Mouse (Mus musculus) forebrain, embryonic 10.5 days (tissue): ENCODE measurements around the gene Rps16. TPM values are rescaled to one million over a fixed set of nuclear protein-coding genes. Genes with fewer than 3 reads are reported as not detected.
"Not testable (repeated sequence)": the region's sequence is repeated elsewhere in the genome, so short reads cannot be mapped to it uniquely, and the experiment has no call there.

Experiments used
- DNase-seq: peaks from one replicate; pipeline ENCODE4 v3.0.0-alpha.2; 2017; ENCODE audit warnings: low spot score; ENCODE audit errors: extremely low spot score
- H3K27ac ChIP-seq: fragments of 300-500 bp; sonication (generic); 2 replicates; pipeline ENCODE4 v1.5.1; 2016; ENCODE audit warnings: mild to moderate bottlenecking
- H3K27me3 ChIP-seq: fragments of 300-500 bp; sonication (generic); 2 replicates; pipeline ENCODE4 v1.6.1; 2016; ENCODE audit warnings: mild to moderate bottlenecking; ENCODE audit not compliant: poor library complexity, severe bottlenecking
- H3K36me3 ChIP-seq: fragments of 300-500 bp; sonication (generic); replicated peaks from 2 replicates; pipeline ENCODE4 v1.6.1; 2016; ENCODE audit warnings: mild to moderate bottlenecking, moderate library complexity
- H3K4me1 ChIP-seq: fragments of 300-500 bp; sonication (generic); 2 replicates; pipeline ENCODE4 v1.6.1; 2016
- H3K4me3 ChIP-seq: fragments of 300-500 bp; sonication (generic); 2 replicates; pipeline ENCODE4 v1.5.1; 2016; ENCODE audit warnings: mild to moderate bottlenecking, moderate library complexity
- H3K9me3 ChIP-seq: fragments of 300-500 bp; sonication (generic); 2 replicates; pipeline ENCODE4 v1.6.1; 2016; ENCODE audit warnings: mild to moderate bottlenecking, moderate library complexity
- WGBS: fragments of 180-500 bp; shearing (Covaris S2); methylation state at CpG from one replicate; pipeline ENCODE4 v1.1.7; 2016; 5-methylcytosine and 5-hydroxymethylcytosine counted together
- polyA plus RNA-seq: library from polyadenylated mRNA; unstranded; fragments of >200 nt; fragmentation: Nextera tagmentation; extraction: Ambion mirVana; gene quantifications from 2 replicates; pipeline ENCODE4 v1.2.1, GENCODE M21; 2016

Rps16 gene
- polyA plus RNA-seq, 1 experiment from 2014 or later: 939 TPM

DNA sequence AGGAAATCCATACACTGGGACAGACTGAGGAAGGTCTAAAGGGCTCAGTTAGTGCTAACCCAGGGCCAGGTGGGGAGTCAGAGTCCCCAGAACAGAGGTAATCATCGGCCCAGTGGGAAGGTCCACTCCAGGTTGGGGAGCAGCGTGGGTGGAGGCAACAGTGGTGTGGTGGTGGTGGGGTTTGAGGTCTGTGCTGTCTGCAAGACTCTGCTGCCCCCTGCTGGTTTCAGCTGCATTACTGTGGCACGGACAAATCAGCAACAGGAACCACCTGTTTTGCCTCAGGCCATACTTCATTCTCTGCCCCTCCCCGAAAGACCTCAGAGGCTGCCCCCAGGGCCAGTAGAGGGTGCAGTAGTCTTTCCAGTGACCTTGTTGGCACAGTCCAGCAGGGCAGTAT lies 36.0 kb downstream of the Rps16 start:
- Histone ChIP-seq H3K36me3 (peaks cover 60% of the 10 kb centered on the region), H3K27ac (peak overlapping the region; percentile 48; the same call in 1 of the 2 replicates), H3K4me3 (peak overlapping the region; percentile 12; the same call in 1 of the 2 replicates), H3K4me1 (peaks cover 34% of the 10 kb centered on the region), H3K27me3 (no peaks in the 10 kb centered on the region), H3K9me3 (no peaks in the 10 kb centered on the region)
- WGBS: 38% methylated on average over 4 of the region's 4 CpGs
- DNase-seq: peak; percentile 84

DNA sequence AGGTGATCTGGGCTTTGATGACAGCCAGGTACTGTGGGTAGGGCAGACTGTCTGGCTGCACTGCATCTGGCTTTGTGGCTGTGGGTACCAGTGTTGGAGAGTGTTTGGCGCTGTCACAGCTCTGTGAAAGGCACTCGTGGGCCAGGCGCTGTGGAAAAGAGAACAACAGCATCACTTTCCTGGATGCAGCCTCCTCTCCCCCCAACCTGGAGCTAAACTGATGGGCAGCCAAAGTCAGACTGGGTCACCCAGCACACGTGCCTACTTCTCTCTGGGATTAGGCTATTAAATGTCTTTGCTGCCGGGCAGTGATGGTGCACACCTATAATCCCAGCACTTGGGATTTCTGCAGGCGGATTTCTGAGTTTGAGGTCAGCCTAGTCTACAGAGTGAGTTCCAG lies 36.4 kb downstream of the Rps16 start:
- not testable (repeated sequence) for DNase-seq, H3K4me3 ChIP-seq, H3K27ac ChIP-seq, H3K9me3 ChIP-seq, H3K27me3 ChIP-seq
- WGBS: 85% methylated on average over 6 of the region's 6 CpGs
- H3K4me1 ChIP-seq: peaks cover 34% of the 10 kb centered on the region
- H3K36me3 ChIP-seq: peaks cover 60% of the 10 kb centered on the region

DNA sequence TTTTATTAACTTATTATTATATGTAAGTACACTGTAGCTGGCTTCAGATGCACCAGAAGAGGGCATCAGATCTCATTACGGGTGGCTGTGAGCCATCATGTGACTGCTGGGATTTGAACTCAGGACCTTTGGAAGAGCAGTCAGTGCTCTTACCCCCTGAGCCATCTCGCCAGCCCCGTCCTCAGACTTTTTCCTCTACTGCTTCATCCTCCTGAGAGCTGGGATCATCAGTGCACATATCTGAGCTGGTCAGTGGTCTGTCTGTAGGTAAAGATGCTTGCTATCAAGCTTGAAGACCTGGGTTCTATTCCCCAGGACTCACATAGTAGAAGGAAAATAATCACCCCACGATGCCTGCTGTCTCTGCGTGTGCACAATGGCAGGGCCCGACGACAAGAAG lies 36.9 kb downstream of the Rps16 start:
- H3K27ac ChIP-seq, H3K4me3 ChIP-seq, H3K27me3 ChIP-seq, DNase-seq, H3K9me3 ChIP-seq: not testable (repeated sequence)
- WGBS: 91% methylated on average over 7 of the region's 7 CpGs
- Histone ChIP-seq H3K36me3 (peaks cover 60% of the 10 kb centered on the region), H3K4me1 (peaks cover 30% of the 10 kb centered on the region)

DNA sequence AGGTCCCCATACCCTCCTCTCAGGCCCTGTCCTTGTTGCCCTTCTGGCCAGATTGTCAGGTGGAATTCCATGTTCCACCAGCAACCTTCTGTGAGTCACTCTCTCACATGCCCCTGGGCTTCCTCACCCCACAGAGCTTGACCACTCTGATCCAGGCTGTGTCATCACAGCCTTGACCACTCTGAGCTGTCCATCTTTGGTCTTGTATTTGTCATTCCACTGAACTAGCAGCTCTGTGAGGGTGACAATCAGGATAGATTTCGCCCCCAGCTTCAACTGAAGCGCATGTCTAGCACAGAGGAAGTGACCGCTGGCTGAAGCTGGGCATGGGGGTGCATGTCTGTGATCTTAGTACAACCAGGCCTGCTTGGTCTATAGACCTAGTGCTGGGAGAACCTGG lies 39.9 kb downstream of the Rps16 start:
- Histone ChIP-seq H3K36me3 (peaks cover 66% of the 10 kb centered on the region), H3K27me3 (no peaks in the 10 kb centered on the region)
- DNase-seq: no peak

DNA sequence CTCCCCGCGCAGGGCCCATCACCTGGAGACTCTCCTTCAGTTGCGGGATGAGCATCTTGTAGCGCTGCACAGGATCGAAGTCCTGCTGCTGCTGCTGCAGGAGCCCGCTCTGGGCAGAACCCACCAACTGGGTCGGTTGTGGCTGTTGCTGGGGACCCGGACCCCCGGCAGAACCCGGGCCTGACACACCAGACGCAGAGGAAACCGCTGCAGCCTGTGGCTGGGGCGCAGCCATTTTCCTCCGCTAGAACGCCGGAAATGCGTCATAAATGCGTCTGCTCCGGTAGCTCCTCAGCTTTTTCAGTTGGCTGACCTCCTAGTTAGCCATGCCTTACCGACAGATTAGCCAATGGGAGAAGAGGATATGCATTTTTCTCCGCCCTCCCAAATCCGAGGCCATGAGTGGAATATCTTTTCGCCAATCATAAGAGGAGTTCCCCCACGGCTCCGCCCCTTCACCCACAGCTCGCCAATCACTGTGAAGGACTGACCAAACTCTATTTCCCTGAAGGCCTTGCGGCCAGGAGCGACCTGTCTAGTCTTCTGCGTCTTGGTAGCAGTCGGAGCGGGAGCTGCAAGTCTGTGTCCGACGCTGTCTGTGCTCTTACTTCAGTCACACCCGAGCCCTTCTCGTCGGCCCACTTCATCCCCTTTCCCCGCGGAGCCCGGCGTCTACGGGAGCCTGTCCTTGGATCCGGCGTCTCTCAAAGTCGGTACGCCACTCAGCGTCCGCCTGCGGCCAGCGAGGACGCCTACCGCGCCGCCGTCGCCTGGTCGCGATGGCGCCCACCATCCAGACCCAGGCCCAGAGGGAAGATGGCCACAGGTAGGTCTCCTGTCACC lies 42.2 kb downstream of the Rps16 start, which contains the start of the genes Med29 and Paf1:
TSS of gene Med29 (minus strand) at position 280 of the 843 bp plus-strand sequence.
TSS of gene Paf1 (plus strand) at position 523 of the 843 bp plus-strand sequence.
- under 1% methylated on average over 58 of the region's 58 CpGs for WGBS
- H3K36me3 ChIP-seq: peaks cover 67% of the 10 kb centered on the region
- H3K4me3 ChIP-seq: peak within 1 kb of the TSS; percentile 98
- H3K27me3 ChIP-seq: no peaks in the 10 kb centered on the region
- H3K4me1 ChIP-seq: peaks cover 22% of the 10 kb centered on the region
- peak within 1 kb of the TSS; percentile 87 for H3K27ac ChIP-seq
- peak; percentile 95 for DNase-seq
- H3K9me3 ChIP-seq: no peaks in the 10 kb centered on the region

More for the DNA sequence above, 39.9 kb downstream of the Rps16 start:
- Histone ChIP-seq H3K9me3 (no peaks in the 10 kb centered on the region), H3K4me3 (0 out of 2 replicates have a peak overlapping the region, but pooled peaks have one; percentile 6), H3K27ac (no peak overlapping the region), H3K4me1 (peaks cover 28% of the 10 kb centered on the region)
- WGBS: 89% methylated on average over 3 of the region's 3 CpGs

DNA sequence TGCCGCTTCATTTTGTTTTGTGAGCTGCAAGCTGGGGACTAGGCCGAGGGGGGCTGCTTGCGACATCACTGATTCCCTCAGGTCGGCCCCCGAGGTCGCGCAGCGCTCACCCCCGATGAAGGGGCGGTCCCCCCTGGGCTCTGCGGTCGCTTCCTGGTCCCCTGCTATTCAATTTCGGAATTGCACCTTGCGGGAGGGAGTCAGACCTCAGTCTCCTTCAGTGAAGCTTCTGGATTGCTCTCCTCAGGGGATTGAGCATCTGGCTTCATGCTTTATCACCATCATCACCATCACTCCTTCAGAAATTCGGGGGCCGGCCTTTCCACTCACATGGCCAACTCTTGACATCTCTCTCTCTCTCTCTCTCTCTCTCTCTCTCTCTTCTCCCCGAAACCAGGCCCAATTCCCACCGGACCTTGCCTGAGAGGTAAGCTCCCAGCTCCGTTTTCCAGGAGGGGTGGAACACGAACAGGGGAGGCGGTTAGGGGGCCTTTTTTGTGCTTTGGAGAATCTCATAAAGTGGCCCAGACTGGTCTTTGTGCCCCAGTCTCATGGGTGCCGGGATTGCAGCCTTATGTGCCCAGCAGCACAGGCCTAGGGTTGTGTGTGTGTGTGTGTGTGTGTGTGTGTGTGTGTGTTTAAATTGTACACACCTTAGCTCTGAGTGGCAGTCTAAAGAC lies 43.0 kb downstream of the Rps16 start:
- peak overlapping the region; percentile 98 for H3K4me3 ChIP-seq
- H3K36me3 ChIP-seq: peaks cover 67% of the 10 kb centered on the region
- peaks cover 22% of the 10 kb centered on the region for H3K4me1 ChIP-seq
- WGBS: 4% methylated on average over 22 of the region's 22 CpGs
- no peaks in the 10 kb centered on the region for H3K9me3 ChIP-seq
- no peaks in the 10 kb centered on the region for H3K27me3 ChIP-seq
- no peak for DNase-seq
- H3K27ac ChIP-seq: peak overlapping the region; percentile 87

DNA sequence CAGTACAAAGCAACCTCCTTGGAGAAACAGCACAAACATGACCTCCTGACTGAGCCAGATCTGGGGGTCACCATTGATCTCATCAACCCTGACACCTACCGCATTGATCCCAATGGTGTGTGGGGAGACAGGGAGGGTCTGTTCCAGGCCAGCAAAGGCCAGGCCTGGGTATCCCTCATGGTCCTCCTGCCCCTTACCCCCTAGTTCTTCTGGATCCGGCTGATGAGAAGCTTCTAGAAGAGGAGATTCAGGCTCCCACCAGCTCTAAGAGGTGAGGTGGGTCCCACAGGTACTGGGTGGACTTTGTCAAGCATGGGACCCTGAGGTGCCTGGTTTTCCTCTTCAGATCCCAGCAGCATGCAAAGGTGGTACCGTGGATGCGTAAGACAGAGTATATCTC lies 45.0 kb downstream of the Rps16 start:
- peaks cover 22% of the 10 kb centered on the region for H3K4me1 ChIP-seq

DNA sequence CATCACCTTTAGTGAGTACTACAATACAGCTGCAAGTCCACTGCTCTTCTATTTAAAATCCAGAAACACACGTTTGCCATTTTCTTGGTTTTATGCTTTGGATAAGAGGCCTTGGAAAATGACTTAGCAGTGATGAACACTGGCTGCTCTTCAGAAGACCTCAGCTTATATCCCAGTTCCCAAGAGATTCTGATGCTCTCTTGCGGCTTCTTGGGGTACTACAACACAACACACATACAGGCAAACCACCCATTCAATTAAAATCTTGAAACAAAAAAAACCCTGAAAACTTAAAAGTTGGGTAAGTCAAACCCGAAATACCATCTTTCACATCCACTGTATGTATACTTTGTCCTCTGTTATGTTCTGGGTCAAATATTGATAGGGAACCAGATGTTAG lies 47.5 kb downstream of the Rps16 start:
- H3K4me3 ChIP-seq: no peak overlapping the region
- no peaks in the 10 kb centered on the region for H3K27me3 ChIP-seq
- no peaks in the 10 kb centered on the region for H3K9me3 ChIP-seq
- 76% methylated on average over 3 of the region's 3 CpGs for WGBS
- peaks cover 9% of the 10 kb centered on the region for H3K4me1 ChIP-seq
- peaks cover 87% of the 10 kb centered on the region for H3K36me3 ChIP-seq
- DNase-seq: no peak
- H3K27ac ChIP-seq: no peak overlapping the region

More for the DNA sequence above, 45.0 kb downstream of the Rps16 start:
- no peak overlapping the region for H3K27ac ChIP-seq
- H3K4me3 ChIP-seq: no peak overlapping the region
- WGBS: 98% methylated on average over 4 of the region's 4 CpGs
- no peaks in the 10 kb centered on the region for H3K9me3 ChIP-seq
- H3K36me3 ChIP-seq: peaks cover 67% of the 10 kb centered on the region
- no peaks in the 10 kb centered on the region for H3K27me3 ChIP-seq
- no peak for DNase-seq

DNA sequence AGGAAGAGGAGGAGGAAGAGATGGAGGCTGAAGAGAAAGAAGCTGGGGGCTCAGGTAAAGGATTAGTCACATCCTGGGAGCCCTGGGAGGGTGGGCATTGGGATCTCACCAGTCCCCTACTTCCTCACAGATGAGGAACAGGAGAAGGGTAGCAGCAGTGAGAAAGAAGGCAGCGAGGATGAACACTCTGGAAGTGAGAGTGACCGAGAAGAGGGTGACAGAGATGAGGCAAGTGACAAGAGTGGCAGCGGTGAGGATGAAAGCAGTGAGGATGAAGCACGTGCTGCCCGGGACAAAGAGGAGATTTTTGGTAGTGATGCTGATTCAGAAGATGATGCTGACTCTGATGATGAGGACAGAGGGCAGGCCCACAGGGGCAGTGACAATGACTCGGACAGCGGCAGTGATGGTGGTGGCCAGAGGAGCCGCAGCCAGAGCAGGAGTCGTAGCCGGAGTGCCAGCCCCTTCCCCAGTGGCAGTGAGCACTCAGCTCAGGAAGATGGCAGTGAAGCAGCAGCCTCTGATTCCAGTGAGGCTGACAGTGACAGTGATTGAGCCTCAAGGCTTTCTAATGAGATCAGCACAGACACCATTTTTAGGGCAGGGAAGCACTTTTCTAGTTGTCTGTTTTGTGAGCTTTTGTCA lies 48.4 kb downstream of the Rps16 start:
- Histone ChIP-seq H3K4me3 (no peak overlapping the region), H3K36me3 (peaks cover 96% of the 10 kb centered on the region), H3K4me1 (peaks cover 2% of the 10 kb centered on the region), H3K27ac (no peak overlapping the region), H3K9me3 (no peaks in the 10 kb centered on the region), H3K27me3 (no peaks in the 10 kb centered on the region)
- DNase-seq: no peak
- WGBS: 92% methylated on average over 10 of the region's 10 CpGs

DNA sequence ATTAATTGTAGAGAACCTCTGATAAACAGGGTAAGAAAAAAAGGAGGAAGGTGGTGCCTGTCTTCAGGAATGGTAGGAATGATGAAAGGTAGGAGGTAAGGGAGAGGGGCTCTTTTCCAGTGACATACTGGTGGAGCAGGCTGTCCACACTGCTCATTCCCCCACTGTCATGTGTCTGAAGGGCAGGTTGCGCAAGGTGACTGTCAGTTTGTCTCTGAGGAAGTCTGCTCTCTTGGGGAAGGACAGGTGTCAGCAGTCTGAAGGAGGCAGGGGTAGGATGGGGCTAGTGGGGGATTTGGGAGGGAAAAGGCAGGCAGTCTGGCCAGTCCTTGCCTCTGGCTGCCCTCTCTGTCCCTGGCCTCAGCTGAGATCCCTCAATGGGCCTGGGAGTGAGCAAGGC lies 50.6 kb downstream of the Rps16 start:
- WGBS: 95% methylated on average over 1 of the region's 1 CpGs
- H3K27me3 ChIP-seq: no peaks in the 10 kb centered on the region
- H3K36me3 ChIP-seq: peaks cover 99% of the 10 kb centered on the region
- no peaks in the 10 kb centered on the region for H3K4me1 ChIP-seq
- no peak for DNase-seq
- no peak overlapping the region for H3K4me3 ChIP-seq
- H3K9me3 ChIP-seq: no peaks in the 10 kb centered on the region
- H3K27ac ChIP-seq: no peak overlapping the region

DNA sequence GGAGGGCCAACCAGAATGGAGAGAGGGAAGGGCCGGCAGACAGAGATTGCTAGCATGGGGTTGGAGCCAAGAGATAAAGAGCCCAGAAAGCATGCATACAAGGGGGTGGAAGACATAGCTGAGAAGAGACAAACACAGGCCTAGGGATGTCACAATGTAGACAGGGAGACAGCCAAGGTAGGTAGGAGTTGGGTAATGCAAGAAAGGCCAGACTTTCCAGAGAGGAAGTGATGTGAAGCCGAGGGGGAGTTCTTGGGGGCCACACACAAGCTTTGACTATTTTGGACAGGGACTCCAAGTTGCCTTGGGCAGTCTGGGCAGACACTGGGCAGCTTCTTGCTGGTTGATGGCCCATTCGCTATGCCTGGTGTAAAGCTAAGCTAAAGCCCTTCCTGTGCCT lies 51.5 kb downstream of the Rps16 start:
- Histone ChIP-seq H3K27ac (no peak overlapping the region), H3K27me3 (no peaks in the 10 kb centered on the region), H3K9me3 (no peaks in the 10 kb centered on the region), H3K36me3 (peaks cover 99% of the 10 kb centered on the region), H3K4me1 (no peaks in the 10 kb centered on the region), H3K4me3 (no peak overlapping the region)
- WGBS: 83% methylated on average over 3 of the region's 3 CpGs
- no peak for DNase-seq
